17 mouse cellular contexts compared by ENCODE assay signal in the genomic region with DNA sequence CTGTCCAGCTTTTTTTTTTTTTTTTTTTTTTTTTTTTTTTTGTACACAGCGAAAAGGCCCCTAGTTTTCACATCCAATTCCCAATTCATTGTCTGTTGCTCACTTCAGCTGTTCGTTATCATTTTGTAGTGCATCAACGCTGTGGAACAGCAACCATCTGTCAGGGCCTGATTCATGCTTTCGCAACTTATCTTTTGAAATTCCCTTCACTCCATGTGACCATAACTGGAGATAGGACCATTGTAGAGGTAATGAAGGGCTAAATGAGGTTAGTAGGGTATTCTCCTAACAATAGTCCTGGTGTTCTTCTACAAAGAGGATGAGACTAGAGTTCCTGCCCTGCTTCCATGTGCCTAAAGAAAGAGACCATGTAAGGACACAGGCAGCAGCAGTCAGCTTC.
"Had no signal": no experiment of that assay in that cellular context is flagged by ENCODE, and none has a peak within 500 bp of the region (broad histone marks: within the 10 kb centered on the region; RNA-seq: fewer than 3 reads in every experiment).

No protein-coding gene starts in this region.

- DNase-seq: kidney, adult 18-20 months; kidney, postnatal 10 days; kidney, postnatal 4 days; liver; liver, embryonic 13.5 days; liver, postnatal 0 days; lung, postnatal 14 days; right cerebral cortex, postnatal 14 days; thymus, postnatal 4 days had no signal

- H3K4me3 ChIP-seq: limb, embryonic 12.5 days; liver, embryonic 13.5 days; lung, embryonic 15.5 days; megakaryocyte, embryonic 14.5 days; midbrain, embryonic 12.5 days; myocyte; neural tube, embryonic 15.5 days had no signal

- H3K27ac ChIP-seq: limb, embryonic 12.5 days; liver, embryonic 13.5 days; lung, embryonic 15.5 days; macrophage; midbrain, embryonic 12.5 days; neural tube, embryonic 15.5 days; stomach, postnatal 0 days had no signal
